ENCODE assay signal across 8 mouse cellular contexts in genomic region chr4:47092387-47093021, GRCm38 (mm10). TPM values are rescaled to one million over a fixed set of nuclear protein-coding genes. Genes with fewer than 3 reads are reported as not detected.
DNase-seq lines count a peak whose midpoint lies in the region; ATAC-seq lines count a peak whose summit lies in the region.

No protein-coding gene starts in this region.

- H3K4me3 ChIP-seq in heart, embryonic 10.5 days: peak overlapping the region; percentile 89
- peak overlapping the region; percentile 72 for H3K4me3 ChIP-seq in forebrain, embryonic 16.5 days (replicated peaks; ENCODE audit: low read length)
- H3K4me3 ChIP-seq in limb, embryonic 11.5 days (ENCODE audit: low read depth, low read length): peak overlapping the region; percentile 71
- H3K4me3 ChIP-seq in neural tube, embryonic 15.5 days (replicated peaks): peak overlapping the region; percentile 70

- H3K36me3 ChIP-seq in heart, embryonic 10.5 days: no peaks in the 10 kb centered on the region
- no peaks in the 10 kb centered on the region for H3K36me3 ChIP-seq in forebrain, embryonic 16.5 days (ENCODE audit: control insufficient read depth, insufficient read depth)
- no peaks in the 10 kb centered on the region for H3K36me3 ChIP-seq in limb, embryonic 11.5 days (ENCODE audit: control insufficient read depth, insufficient read depth, low read length)
- no peaks in the 10 kb centered on the region for H3K36me3 ChIP-seq in neural tube, embryonic 15.5 days

- WGBS in heart, embryonic 10.5 days: 3% methylated on average over 21 of the region's 21 CpGs
- WGBS in forebrain, embryonic 16.5 days: 1% methylated on average over 21 of the region's 21 CpGs
- 1% methylated on average over 21 of the region's 21 CpGs for WGBS in limb, embryonic 11.5 days
- WGBS in neural tube, embryonic 15.5 days: 1% methylated on average over 21 of the region's 21 CpGs

- H3K27me3 ChIP-seq in heart, embryonic 10.5 days (ENCODE audit: insufficient read depth, poor library complexity, severe bottlenecking): peaks cover 77% of the 10 kb centered on the region
- peaks cover 11% of the 10 kb centered on the region for H3K27me3 ChIP-seq in forebrain, embryonic 16.5 days (replicated peaks; ENCODE audit: control insufficient read depth, insufficient read depth, low read length)
- peaks cover 22% of the 10 kb centered on the region for H3K27me3 ChIP-seq in limb, embryonic 11.5 days (ENCODE audit: control insufficient read depth, insufficient read depth, low read length)
- peaks cover 25% of the 10 kb centered on the region for H3K27me3 ChIP-seq in neural tube, embryonic 15.5 days (replicated peaks)

- peak; percentile 70 for DNase-seq in heart, embryonic 10.5 days (ENCODE audit: low spot score)
- no peak for DNase-seq in heart, postnatal 10 days
- peak; percentile 42 for DNase-seq in MN1 (ENCODE audit: low spot score)
- peak; percentile 48 for DNase-seq in limb, embryonic 11.5 days (ENCODE audit: low spot score)
- DNase-seq in gastrocnemius, postnatal 10 days: no peak
- no peak for DNase-seq in right cerebral cortex, postnatal 36 days (ENCODE audit: low spot score in 2 of 2)

- peak overlapping the region; percentile 4; the same call in 1 of the 2 replicates for H3K27ac ChIP-seq in heart, embryonic 10.5 days
- H3K27ac ChIP-seq in forebrain, embryonic 16.5 days (ENCODE audit: low read length): no peak overlapping the region
- no peak overlapping the region for H3K27ac ChIP-seq in limb, embryonic 11.5 days (replicated peaks; ENCODE audit: low read depth, low read length)
- no peak overlapping the region for H3K27ac ChIP-seq in neural tube, embryonic 15.5 days (replicated peaks)

- H3K9ac ChIP-seq in forebrain, embryonic 16.5 days (replicated peaks; ENCODE audit: low read depth, low read length): peak overlapping the region; percentile 74
- H3K9ac ChIP-seq in limb, embryonic 11.5 days (ENCODE audit: low read length): peak overlapping the region; percentile 60; the same call in 1 of the 2 replicates
- peak overlapping the region; percentile 75 for H3K9ac ChIP-seq in neural tube, embryonic 15.5 days (replicated peaks)

- peak; percentile 43; the same call in 1 of the 2 replicates for ATAC-seq in forebrain, embryonic 16.5 days
- ATAC-seq in limb, embryonic 11.5 days (ENCODE audit: insufficient number of reproducible peaks, low FRiP score, low TSS enrichment, low read depth): no peak
- ATAC-seq in neural tube, embryonic 15.5 days (ENCODE audit: low FRiP score): 0 out of 2 replicates have a peak, but pooled peaks have one; percentile 18

- intact Hi-C loops in heart, postnatal 10 days (cut with DNase I): no loop called here

- H3K4me2 ChIP-seq in forebrain, embryonic 16.5 days (ENCODE audit: low read length): peak overlapping the region; percentile 94
- H3K4me2 ChIP-seq in limb, embryonic 11.5 days (ENCODE audit: low read depth, severe bottlenecking): peak overlapping the region; percentile 99
- H3K4me2 ChIP-seq in neural tube, embryonic 15.5 days: peak overlapping the region; percentile 99

- peaks cover 15% of the 10 kb centered on the region for H3K4me1 ChIP-seq in heart, embryonic 10.5 days
- H3K4me1 ChIP-seq in forebrain, embryonic 16.5 days (replicated peaks; ENCODE audit: control insufficient read depth, insufficient read depth, low read length): peaks cover 8% of the 10 kb centered on the region
- H3K4me1 ChIP-seq in limb, embryonic 11.5 days (ENCODE audit: control insufficient read depth, insufficient read depth, low read length): peaks cover 3% of the 10 kb centered on the region
- H3K4me1 ChIP-seq in neural tube, embryonic 15.5 days: peaks cover 22% of the 10 kb centered on the region

- no peaks in the 10 kb centered on the region for H3K9me3 ChIP-seq in heart, embryonic 10.5 days
- no peaks in the 10 kb centered on the region for H3K9me3 ChIP-seq in forebrain, embryonic 16.5 days (ENCODE audit: control insufficient read depth, low read length)
- H3K9me3 ChIP-seq in limb, embryonic 11.5 days (ENCODE audit: control insufficient read depth, low read length): no peaks in the 10 kb centered on the region
- H3K9me3 ChIP-seq in neural tube, embryonic 15.5 days (replicated peaks): no peaks in the 10 kb centered on the region

RNA-seq across cellular contexts. Expression of gene Galnt12, which starts 0.8 kb away (rescaled TPM):
- polyA plus RNA-seq in heart, embryonic 10.5 days (2016; fragmentation: Nextera tagmentation; extraction: Ambion mirVana): 1.3 and 2.2 TPM in 2 replicates
- total RNA-seq in heart, postnatal 10 days (2021): under 1 TPM; 0.62 to 0.96 TPM
- polyA plus RNA-seq in forebrain, embryonic 16.5 days (2015; fragmentation: Nextera tagmentation; extraction: Ambion mirVana): 0.50 and 0.85 TPM in 2 replicates
- 2.1 and 2.6 TPM in 2 replicates for polyA plus RNA-seq in limb, embryonic 11.5 days (2014; fragmentation: Nextera tagmentation; extraction: Ambion mirVana)
- polyA plus RNA-seq in neural tube, embryonic 15.5 days (2015; fragmentation: Nextera tagmentation; extraction: Ambion mirVana): 1.3 and 5.0 TPM in 2 replicates
- under 1 TPM; 0.72 to 0.73 TPM for total RNA-seq in gastrocnemius, postnatal 10 days (2021)

RNA-seq across cellular contexts. Expression of gene Anks6, which starts 35.3 kb away (rescaled TPM):
- polyA plus RNA-seq in heart, embryonic 10.5 days (2016; fragmentation: Nextera tagmentation; extraction: Ambion mirVana): 1.8 and 2.0 TPM in 2 replicates
- total RNA-seq in heart, postnatal 10 days (2021): 1 to 10 TPM; 5.0 to 6.5 TPM
- polyA plus RNA-seq in forebrain, embryonic 16.5 days (2015; fragmentation: Nextera tagmentation; extraction: Ambion mirVana): 4.6 and 4.9 TPM in 2 replicates
- 4.0 and 4.2 TPM in 2 replicates for polyA plus RNA-seq in limb, embryonic 11.5 days (2014; fragmentation: Nextera tagmentation; extraction: Ambion mirVana)
- polyA plus RNA-seq in neural tube, embryonic 15.5 days (2015; fragmentation: Nextera tagmentation; extraction: Ambion mirVana): 3.8 and 4.4 TPM in 2 replicates
- total RNA-seq in gastrocnemius, postnatal 10 days (2021): 1 to 10 TPM; 4.7 to 7.1 TPM

Comparison
In these comparisons a context has a peak if more than half of its experiments do, and no peak if none do; other contexts are left out.
1. DNase-seq: peak in heart, embryonic 10.5 days (single experiment), MN1 (single experiment) and limb, embryonic 11.5 days (single experiment); none in heart, postnatal 10 days (0 of 2), gastrocnemius, postnatal 10 days (single experiment) and right cerebral cortex, postnatal 36 days (0 of 2).
2. Peak in every context shown above with its lines, with median percentiles within 50 percentile points of each other: H3K4me3 ChIP-seq, H3K4me2 ChIP-seq and H3K9ac ChIP-seq.